8 mouse cellular contexts compared by ENCODE assay signal in the genomic region with DNA sequence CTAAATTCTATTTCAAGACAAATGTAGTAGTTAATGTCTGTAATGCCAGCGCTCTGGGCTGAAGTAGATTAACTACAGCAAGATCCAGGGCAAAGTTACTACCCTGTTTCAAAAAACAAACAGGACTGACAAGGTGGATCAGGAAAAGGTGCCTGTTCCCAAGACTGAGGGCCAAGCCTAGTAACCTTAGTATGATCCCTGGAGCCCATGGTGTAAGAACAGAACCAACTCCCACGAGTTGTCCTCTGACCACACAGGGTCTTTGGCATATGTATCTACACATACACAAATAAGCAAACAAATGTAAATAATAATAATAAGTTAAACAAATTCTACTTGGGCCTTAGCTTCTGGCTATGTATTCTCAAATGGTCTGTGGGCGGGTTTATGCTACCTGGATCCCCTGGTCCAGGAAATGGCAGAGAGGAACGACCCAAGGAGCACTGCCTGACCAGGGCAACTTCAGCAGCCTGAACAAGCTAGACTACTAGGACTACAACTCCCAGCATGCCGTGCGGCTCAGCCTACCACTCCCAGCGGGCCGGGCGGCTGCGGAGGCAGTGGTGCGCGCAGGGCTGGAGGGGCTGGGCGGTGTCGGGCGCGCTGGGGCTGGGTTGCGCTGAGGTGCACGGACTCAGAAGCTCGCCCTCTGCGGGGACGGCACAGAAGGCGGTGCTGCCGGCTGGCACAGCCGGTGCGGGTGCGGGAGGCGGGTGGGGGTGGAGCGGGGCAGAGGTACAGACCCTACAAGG. TPM values are rescaled to one million over a fixed set of nuclear protein-coding genes. Genes with fewer than 3 reads are reported as not detected.
DNase-seq lines count a peak whose midpoint lies in the region; ATAC-seq and TF ChIP-seq lines count a peak whose summit lies in the region.

A gene (plus strand): TSS at position 560 of the 752 bp plus-strand sequence.

- no peak within 1 kb of the TSS for H3K27ac ChIP-seq in cortical plate, adult 2 months (ENCODE audit: insufficient read depth, low read length)

- DNase-seq in gastrocnemius, adult 8-10 months (ENCODE audit: low spot score in 2 of 2), result peak; percentile 92 to 94
- peak; percentile 93 for DNase-seq in induced T-regulatory cell, adult 2 months (ENCODE audit: low read depth)
- DNase-seq in left cerebral cortex, adult 9 months (ENCODE audit: low spot score in 2 of 2), result peak; percentile 87 to 95
- peak; percentile 98 for DNase-seq in right cerebral cortex, postnatal 14 days
- DNase-seq in urinary bladder, postnatal 36 days (ENCODE audit: low spot score in 2 of 2), result peak; percentile 95 to 96

- peak within 1 kb of the TSS; percentile 88 for H3K4me3 ChIP-seq in cortical plate, adult 2 months (ENCODE audit: insufficient read depth, low read length)

- TF ChIP-seq POLR2A in cortical plate, adult 2 months (IDR thresholded peaks at IDR 0.05; ENCODE audit: extremely low read depth, insufficient read depth, low read length), result peak; percentile 82

- H3K4me1 ChIP-seq in cortical plate, adult 2 months (ENCODE audit: control insufficient read depth, insufficient read depth, low read length), result peaks cover 2% of the 10 kb centered on the region; the same call in 1 of the 2 replicates

- ATAC-seq in activated CD4-positive, CD25-positive, alpha-beta regulatory T cell, adult 4 months, result peak; percentile 98
- peak; percentile 99 for ATAC-seq in megakaryocyte progenitor cell, adult 5-6 weeks (replicated peaks; ENCODE audit: poor library complexity)

- no peak for TF ChIP-seq CTCF in cortical plate, adult 2 months (IDR thresholded peaks at IDR 0.05; ENCODE audit: extremely low read depth, insufficient read depth, low read length)

RNA-seq across cellular contexts. Expression of the gene that starts here (rescaled TPM):
- 1 to 10 TPM; 1.3 to 1.5 TPM for polyA plus RNA-seq in activated CD4-positive, CD25-positive, alpha-beta regulatory T cell, adult 4 months (2017; shearing (Covaris generic))
- polyA plus RNA-seq in cortical plate, adult 2 months (2012; rRNA removed), result 74.2 and 77.1 TPM in 2 replicates
- 1 to 10 TPM; 5.4 to 7.5 (median 6.6) TPM for total RNA-seq in gastrocnemius, adult 8-10 months (2022)
- total RNA-seq in megakaryocyte progenitor cell, adult 5-6 weeks (2015), result 4.2 and 5.5 TPM in 2 replicates
- total RNA-seq in megakaryocyte progenitor cell, adult 5-6 weeks (2017), result 6.8 and 7.2 TPM in 2 replicates

Comparison
In these comparisons a context has a peak if more than half of its experiments do, and no peak if none do; other contexts are left out.
1. RNA of the gene that starts here (polyA plus RNA-seq): 74.2 to 77.1 TPM in cortical plate, adult 2 months; 1.3 to 1.5 TPM in activated CD4-positive, CD25-positive, alpha-beta regulatory T cell, adult 4 months; every median in the first group is over 10 times any median in the second.
2. Peak in every context shown above with its lines, with median percentiles within 50 percentile points of each other: DNase-seq.